Mouse (Mus musculus) olfactory bulb, adult 2 months (tissue): ENCODE measurements at regions not wholly inside any gene's neighbourhood (a gene's known extent, or its start where the extent isn't known, plus 50 kb on each side); places are given as distances from the start of the nearest gene placed in this dataset.

Experiments used
- CTCF ChIP-seq: fragments of 200-500 bp; IDR thresholded peaks from 2 replicates; pipeline ENCODE4 v1.5.1; 2012; ENCODE audit warnings: low read depth, mild to moderate bottlenecking, low read length, moderate library complexity; ENCODE audit not compliant: insufficient read depth
- POLR2A ChIP-seq: fragments of 200-500 bp; IDR thresholded peaks from 2 replicates; pipeline ENCODE4 v1.6.1; 2012; ENCODE audit warnings: mild to moderate bottlenecking, low read depth, low read length, moderate library complexity; ENCODE audit not compliant: insufficient read depth

DNA sequence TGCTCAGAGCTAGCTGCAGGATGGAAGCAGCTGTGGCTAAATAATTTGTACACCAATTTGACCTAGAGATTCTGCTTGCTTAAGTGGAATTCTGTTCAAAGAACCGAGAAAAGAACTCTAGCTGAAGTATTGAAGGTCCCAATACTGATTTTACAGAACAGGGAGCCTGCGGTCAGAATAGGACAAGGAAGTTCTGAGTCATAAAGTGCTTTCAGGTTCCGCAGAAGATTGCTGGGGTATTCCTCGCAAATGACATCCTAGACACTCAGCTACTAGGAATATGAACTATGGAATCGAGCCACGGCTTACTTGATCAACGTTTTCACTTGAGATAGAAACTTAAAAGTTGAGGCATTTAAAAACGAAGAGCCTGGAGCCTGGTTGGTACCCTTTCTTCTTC, 127.0 kb upstream of the Tsc22d1 start:
- TF ChIP-seq CTCF: no peak
- no peak for TF ChIP-seq POLR2A
